Mouse (Mus musculus) heart, adult 8-10 months (tissue): ENCODE data around the gene Rxra. TPM values are rescaled to one million over a fixed set of nuclear protein-coding genes. Genes with fewer than 3 reads are reported as not detected.

Source experiments
- DNase-seq: peaks from one replicate; pipeline ENCODE4 v3.0.0; 2022; ENCODE audit warnings: low spot score
- total RNA-seq, 4 experiments: library from RNA; stranded (reverse); gene quantifications; 2 replicates each; pipeline ENCODE4 v1.2.4; 2022

Rxra gene
- 10 to 100 TPM; 50.5 to 61.2 (median 56.9) TPM for total RNA-seq

DNA sequence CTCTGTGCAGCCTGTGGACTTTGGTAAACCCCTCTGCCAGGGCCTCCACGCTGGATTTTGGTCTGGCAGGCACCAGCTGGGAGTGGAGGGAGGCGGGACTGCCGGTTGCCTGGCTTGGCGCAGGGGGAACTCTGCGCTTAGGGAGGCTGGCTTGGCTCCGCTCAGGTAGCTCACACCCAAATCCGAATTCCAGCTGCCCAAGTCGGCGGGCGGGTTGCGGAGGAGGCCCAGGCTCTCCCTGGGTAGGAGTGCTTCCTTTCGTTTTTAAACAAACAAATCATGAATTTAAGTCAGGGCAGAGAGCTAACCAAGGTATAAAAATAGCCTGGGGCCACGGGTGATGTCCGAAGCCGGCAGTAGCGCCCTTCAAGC is at the start of gene Rxra:
Gene Rxra (plus strand): TSS at position 335 of the 372 bp plus-strand sequence.
- DNase-seq: peak; percentile 69

DNA sequence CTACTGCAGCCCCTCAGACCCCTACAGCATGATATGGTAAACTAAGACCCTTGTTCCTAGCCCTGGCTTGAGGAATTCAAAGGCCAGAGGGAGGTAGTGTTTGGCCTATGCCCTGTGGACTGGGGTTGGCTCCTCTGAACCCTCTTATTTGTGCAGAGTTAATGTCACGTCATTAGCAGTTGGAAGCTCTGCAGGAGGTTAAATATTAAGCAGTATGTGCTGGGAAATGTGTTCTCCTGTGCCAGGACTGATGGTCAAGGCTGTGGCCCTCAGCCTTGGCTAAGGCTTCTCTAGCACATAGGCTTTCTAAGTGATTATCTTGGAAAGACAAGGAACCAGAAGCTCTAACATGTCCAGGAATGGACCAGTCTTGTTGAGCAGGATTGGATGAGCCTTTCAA is 49.6 kb upstream of the Rxra start:
- no peak for DNase-seq

DNA sequence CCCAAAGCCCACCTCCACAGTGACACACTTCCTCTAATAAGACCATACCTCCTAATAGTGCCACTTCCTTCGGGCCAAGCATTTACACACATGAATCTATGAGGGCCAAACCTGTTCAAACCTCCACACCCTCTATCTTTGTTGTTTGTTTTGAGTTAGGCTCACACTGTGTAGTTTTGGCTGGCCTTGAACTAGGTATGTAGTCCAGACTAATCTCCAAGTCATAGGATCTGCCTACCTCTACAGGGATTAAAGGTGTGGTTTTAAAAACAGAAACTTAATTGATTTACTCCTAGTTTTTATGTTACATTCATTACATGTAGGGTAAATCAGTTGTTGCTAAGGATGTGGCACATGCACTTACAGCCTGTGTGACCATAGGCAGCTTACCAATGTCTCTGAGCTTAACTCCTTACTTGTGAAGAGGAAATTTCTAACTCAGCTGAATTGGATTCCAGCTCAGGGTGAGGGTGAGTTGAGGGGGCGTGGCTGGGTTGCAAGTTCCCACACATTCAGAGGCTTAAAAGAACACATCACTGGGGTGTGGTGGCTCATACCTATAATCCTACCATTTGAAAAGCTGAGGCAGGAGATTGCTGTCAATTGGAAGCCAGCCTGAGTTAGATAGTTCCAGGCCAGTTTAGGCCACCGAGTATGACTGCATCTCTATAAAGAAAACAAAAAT is 45.5 kb upstream of the Rxra start:
- no peak for DNase-seq

DNA sequence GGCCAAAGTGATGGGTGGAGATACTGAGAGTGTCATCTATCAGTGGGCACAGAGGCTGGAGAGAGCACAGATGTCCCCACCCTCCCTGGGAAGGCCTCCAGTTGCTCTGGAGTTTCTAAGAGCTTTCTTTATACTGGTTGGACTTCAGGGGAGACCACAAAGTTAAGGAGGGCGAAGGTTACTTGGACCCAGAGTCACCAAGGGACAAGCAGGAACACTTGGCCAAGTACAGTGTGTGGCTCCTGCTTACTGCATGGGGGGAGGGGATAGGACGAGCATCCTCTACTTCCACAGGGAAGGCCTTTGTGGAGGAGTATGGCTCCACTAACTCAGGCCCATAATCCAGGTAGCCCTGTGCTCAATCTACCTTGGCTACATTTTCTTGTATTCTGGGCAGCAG is 42.8 kb upstream of the Rxra start:
- DNase-seq: no peak

DNA sequence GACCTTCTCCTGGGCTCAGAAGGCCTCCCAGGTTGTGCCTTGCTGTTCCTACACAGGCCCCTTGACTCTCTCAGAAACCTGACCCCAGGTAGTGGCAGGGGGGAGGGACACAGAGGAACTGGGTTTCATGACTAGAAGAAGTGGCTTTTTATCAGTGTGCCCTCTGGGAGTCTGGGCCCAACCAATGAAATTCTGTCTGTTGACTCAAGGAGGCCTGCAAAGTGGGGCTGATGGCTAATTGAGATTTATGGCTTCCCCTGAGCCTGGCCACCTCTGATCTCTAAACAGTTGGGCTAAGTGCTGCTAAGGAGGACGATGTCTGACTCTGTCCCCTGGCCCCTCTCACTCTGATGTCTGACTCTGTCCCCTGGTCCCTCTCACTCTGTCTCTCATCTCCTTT is 42.2 kb upstream of the Rxra start:
- DNase-seq: no peak

DNA sequence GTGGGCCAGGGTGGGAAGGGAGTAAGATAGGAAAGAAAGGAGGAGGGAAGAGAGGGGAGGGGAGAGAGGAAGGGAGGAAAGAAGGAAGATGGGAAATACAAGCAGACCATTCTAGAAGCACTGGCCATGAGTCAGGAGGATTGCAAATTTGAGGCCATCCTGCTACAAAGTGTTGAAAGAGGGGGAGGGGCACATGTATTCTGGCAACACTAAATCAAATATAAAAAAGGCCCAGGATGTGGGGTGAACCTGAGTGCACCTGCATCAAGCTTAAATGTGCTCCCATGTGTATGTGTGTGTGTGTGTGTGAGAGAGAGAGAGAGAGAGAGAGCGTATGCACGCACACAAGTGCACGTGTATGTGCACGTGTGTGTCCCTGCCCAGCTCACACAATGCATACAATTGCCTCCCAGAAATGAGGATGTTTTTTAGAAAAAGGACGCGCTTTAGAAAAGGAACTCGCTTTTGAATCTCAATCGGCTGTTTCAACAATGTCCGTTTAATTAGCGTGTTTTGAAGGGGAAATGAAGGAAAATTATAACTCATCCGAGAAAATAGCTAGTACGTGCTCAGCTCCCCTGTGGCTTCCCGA is 41.0 kb upstream of the Rxra start:
- DNase-seq: no peak

DNA sequence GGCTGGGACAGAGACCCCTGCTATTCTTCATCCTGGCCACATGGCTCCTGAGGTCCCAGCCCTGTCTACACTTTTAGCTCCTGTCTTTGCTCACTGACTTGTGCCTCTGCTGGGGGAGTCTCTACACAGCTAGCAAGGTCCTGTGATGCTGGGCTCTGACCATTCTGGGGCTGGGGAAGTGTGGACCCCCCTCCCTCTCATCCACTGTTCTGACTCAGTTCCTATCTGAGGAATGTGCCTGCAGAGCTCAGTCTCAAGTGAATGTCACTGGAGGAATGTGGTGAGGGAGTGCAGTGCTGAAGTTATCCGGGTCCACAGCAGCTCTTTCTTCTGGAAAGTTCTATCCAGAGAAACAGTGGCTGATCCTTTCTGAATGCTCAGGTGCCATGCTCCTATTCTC is 39.4 kb upstream of the Rxra start:
- DNase-seq: no peak

DNA sequence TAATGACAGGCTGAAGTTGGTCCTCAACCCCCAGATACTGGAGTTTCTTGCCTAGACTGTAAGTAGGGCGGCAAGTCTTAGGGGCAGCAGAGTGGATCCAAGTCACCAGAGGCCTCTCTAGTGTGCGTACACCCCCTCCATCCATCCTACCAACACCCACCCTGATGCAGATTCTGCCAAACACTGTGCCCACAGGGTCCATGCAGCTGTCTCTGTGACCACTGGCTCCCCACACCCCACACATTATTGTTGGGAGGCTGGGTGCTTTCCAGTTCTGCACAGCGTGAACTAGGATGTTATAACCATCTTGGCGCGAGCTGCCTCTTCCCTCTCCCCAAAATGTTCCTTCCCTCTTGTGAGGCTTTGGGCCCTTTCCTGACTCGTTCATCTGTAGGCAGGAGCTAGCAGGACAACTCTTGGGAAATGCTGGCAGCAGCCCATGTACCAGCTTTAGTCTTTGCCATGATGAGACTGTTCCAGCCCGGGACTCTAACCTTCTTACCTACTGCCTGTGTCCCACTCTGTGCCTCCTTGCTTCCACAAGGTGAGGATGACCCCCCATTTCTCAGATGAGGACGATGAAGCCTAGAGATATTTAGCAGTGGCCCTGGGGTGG is 38.9 kb upstream of the Rxra start:
- no peak for DNase-seq

DNA sequence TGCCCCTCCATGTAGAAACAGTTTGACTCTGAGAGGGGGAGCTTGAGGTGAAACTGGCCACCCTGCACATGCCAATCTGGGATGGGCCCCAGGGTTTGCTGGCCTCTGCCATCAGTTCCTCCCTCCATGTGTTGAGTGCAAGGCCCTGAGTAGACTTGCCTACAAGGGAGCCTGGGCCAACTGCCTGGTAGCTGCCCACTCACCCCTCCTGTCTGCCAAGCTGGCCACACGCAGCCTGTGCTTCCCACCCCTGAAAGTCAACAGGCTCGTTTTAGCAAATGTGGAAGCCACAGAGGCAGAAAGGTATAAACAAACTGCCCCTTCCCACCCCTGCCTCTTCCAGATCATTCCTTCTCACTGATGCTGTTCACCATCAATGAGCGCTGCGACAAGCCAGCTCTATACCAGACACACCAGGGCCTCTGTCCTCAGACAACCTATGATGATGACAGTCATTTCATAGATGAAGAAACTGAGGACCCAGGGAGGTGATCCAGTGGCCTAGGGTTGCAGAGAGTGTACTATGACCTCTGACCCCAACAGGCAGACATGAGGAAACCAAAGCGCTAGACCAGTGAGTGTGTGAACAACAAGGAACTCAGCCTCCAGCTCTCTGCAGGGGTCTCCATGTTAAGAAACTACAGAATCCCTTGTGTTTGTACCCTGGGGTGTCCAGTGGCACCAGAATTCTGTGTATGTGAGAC is 36.5 kb upstream of the Rxra start:
- DNase-seq: no peak

DNA sequence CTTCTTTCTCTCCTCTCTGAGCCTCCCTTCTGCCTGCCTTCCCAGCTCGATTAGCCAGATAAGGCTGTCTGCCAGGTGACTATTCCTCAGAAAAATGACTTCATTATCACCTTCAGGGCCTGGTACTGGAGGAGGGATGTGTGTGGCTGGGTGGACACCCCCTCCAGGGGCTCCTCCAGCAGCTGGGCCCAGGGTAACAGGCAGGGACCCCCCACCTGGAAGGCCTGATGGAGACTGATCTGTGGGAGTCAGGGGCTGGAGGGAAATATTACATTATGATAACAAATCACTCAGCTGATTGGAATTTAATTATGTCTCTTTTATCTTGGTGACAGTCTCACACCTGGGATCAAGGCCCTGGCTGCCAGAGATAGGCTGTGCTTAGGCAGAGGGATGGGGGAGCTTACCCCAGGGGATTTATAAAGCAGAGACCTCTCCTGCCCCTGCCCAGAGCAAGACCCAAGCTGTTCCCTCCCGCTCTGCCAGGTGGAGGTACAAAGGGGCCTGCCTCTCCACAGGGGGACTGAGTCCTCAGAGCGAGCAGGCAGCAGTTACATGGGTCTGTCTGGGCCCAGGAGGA is 35.2 kb upstream of the Rxra start:
- no peak for DNase-seq

DNA sequence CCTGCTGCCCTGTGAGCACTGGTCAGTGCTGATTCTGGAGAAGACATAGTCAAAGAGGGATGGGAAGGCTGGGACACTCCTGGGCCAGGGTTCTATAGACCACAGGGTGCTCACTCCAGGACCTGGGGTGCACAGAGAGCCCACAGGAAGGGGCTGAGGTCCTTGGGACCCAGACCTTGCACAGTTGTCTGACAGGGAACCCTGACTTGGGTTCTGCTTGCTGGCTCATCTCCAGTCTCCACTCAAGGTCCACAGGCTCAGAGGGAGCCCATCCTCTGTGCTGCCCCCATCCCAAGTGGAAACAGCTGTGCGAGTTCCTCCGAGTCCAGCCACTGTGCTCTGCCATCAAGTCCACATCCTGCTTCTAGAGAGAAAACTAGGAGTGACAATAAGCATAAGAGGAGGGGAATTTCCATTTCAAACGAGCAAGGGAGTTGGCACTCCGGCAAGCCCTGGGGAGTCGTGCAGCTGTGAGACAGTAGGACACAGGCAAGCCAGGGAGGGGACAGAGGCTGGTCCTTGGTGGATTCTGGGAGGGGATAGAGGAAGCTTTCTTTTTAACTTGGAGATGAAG is 31.6 kb upstream of the Rxra start:
- peak; percentile 15 for DNase-seq

DNA sequence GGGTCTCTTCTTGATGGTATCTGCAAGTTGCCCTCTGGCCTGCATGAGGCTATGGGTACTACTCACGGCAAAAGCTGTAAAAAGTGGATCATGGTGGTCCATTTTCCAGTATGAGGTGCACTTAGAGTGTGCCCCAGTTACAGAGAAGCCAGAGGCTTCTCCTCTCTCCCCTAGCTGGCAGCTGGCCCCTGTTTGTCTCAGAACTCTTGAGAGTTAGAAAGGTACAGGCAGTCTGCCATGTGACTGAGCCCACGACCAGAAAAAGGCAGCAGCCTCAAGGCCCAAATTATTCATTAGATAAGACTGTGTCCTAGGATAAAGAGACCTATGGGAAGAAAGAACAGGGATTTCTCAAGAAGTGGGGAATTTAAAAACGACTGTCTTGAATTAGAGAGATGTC is 30.8 kb upstream of the Rxra start:
- peak; percentile 13 for DNase-seq

DNA sequence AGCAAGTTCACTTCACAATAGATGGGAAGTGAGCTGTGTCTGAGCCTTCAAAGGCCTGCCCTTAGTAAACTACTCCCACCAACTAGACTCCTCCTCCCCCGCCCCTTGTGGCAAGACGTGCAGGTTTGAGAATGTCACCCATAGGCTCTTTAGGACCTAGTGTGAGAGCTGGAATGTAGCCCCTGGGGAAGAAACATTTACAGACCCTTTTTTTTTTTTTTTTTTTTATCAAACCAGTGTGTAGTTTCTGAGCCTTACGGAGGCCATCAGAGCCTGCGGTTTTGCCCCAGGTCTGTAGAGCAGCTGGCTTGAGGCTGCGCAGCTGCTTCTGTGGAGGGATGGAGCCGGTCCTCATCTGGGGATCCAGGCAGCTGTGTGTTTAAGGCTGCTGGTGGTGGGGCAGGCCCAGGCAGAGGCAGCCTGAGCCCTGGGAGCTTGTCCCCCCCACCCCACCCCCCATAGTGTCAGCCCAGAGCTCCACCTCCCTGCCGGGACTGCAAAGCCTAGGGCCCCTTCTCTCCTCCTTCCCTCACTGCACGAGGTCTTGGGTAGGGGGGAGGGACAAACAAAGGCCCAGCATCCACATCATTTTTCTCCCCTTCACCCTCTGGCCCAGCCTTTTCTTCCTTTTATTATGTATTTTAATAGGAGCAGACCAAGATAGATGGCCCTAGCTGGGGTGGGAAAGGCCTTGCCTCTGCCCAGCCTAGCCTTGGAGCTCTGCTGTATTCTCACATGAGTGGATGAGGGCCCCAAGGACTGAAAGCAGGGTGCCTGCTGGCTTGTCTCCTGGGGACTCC is 26.2 kb upstream of the Rxra start:
- DNase-seq: no peak

DNA sequence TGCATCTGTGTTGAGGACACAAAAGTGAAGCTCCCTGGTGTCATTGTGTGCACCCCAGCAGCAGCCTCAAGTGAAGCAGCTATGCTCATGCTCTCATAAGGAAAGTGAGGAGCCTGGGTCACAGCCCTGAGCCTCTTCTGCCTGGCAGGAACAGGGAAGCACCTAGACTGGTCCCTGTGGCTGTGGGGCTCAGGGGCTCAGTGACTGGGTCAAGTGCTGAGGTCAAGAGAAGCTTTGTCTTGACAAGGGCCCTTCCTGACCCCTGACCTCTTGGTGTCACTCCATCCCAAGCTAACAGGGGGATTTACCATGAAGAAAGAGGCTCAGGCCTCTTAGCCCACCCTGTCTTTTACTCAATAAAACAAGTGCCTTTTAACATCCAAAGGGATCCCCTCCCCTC is 25.2 kb upstream of the Rxra start:
- DNase-seq: no peak

DNA sequence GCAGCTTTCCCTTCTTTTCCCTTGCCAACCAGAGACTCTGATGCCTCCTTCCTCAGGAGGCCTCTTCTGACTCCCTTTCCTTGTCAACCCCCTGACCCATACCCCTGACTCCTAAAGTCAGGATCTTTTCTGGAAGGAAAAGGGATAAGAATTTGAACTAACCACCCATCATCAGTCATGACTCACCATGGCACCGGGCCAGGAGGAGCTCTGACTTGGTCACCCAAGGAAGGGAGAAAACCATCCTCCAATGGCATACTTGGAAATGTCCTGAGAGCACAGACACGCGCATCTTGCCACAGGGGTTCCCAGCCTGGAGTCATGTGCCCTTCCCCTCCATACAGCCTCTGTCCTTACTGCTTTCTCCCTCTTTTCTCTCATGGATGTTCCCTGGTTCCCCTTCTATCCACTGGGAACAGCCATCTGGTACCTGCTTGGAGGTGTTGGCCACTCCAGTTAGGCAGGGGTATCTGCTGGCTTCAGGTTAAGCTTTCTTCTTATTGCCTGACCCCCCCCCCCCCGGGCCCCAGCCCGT is 22.7 kb upstream of the Rxra start:
- DNase-seq: no peak

DNA sequence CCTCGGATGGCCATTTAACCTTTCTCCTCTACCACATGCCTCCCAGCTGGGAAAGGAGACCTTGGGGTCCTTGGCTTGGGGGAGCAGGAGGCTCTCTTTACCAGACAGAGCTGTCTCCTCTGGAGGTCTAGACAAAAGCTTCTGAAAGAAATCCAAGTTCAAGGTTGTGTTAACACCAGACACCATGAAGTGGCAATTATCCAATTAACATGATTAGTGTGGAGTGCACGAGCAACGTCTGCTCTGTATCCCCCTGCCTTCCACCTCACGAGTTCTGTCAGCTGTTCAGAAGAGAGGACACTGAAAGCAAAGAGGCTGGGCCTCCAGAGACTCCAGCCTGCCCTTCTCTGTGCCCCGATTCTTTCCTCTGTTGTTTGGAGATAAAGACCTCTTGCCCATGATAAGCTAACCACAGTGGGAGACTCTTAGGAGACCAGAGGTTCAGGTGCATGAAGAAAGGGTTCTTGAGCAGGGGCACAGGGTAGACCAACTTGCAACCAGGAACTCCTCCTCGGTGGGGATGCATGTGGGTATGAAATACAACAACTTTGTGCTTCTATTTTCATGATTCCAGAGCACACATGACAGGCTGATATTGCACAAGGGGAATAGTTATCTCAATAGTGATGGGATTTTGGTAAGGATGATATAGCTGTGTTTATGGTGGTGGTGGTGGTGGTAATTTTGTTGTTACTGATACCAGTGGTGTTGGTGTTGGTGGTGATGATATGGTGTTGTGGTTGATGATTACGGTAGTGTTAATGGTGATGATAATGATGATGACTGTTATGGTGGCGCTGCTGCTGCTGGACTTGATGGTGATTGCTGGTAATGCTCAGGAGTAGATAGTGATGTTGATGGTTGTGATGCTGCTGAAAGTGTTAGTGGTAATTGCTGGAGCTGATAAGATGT is 21.7 kb upstream of the Rxra start:
- DNase-seq: no peak

DNA sequence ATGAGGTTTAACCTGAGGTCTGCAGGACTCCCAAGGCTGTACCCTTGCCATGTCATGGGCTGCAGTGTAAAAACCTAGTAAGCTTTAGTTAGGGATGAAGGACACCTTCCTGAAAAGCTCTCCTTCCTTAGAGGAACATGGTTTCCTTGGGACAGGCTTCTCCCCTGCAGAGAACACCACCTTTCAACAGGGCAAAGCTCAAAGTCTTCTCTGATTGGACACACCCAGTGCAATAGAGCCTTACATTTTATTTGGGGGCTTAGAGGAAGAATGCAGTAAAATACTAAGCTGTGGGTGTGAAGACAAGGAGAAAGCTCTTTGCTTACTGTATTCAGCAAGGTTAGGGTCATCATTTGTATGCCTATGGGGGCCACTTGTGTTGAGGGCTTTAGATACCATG is 19.7 kb upstream of the Rxra start:
- DNase-seq: no peak

DNA sequence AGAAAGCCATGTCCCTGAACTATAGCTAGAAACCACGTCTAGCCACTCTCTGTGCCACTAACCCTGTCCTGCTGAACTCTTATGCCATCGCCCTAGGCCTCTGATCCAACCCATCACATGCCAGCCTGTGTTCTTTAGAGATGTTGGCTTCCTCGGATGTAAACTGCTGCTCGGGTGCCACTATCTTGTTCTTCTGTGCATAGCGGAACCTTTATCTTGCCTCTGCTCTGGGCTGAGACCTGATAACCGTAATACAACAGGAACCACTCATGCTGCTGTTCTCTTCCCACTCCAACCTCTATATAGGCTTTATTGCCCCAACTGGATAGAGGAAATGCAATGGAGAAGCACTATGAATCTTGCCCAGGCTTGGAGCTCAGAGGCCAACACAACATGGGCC is 11.0 kb upstream of the Rxra start:
- no peak for DNase-seq

DNA sequence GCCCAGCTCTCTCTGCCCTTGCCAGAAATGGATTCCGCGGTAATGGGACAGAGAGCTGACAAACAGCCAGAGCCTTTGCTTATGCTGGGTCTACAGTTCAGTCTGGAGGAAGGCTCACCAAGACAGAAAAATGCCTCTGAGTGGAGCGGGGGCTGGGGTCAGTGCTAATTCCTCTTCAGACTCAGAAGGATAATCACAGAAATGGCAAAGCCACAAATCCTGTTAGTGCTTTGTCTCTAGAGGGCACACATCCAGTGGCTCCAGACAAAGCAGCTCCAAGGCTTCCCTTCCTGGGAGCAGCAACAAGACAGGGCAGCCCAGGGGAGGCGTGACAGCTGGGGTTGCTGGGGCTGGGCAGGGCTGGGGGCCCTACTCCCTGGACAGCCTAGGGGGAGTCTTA is 9.5 kb upstream of the Rxra start:
- no peak for DNase-seq

DNA sequence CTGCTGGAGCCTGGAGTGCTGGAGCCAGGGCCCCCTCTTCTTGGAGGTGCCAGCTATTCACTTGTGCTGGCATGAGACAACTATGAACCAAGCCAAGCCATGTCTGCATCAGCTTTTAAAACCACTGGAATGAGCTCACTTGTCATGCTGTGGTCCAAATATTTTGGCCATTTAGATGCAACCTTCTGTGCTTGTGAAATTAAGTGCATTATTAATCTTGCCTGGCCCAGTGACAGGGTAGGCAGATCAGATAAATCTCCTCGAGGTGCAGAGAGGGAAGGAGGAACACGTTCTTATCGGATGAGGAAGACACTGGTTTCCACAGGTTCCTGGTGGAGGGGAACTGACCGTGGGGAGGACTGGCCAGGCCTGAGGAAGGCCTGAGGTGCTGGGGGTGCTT is 8.6 kb upstream of the Rxra start:
- DNase-seq: no peak
